Mouse (Mus musculus) heart, adult 2 months (tissue): Measurements from ENCODE around the gene Ddx4.
A peak's percentile ranks its signal among the peaks of the same experiment; 100 is the strongest.

Source experiments
- CTCF ChIP-seq: fragments of 200-600 bp; IDR thresholded peaks from 2 replicates; pipeline ENCODE4 v1.8.1; 2022; ENCODE audit warnings: antibody characterized with exemption, mild to moderate bottlenecking, moderate library complexity
- EP300 ChIP-seq: fragments of 200-500 bp; IDR thresholded peaks from 2 replicates; pipeline ENCODE4 v1.6.1; 2011; ENCODE audit warnings: low read depth, low read length, control low read depth; ENCODE audit not compliant: insufficient read depth
- POLR2A ChIP-seq: fragments of 200-500 bp; IDR thresholded peaks from 2 replicates; pipeline ENCODE4 v1.6.1; 2011; ENCODE audit warnings: mild to moderate bottlenecking, low read depth, low read length, control low read depth; ENCODE audit not compliant: insufficient read depth

GRCm38 (mm10) chr13:112701256-112701655 is 49.0 kb upstream of the Ddx4 start:
- TF ChIP-seq EP300 = 0 out of 2 replicates have a peak, but pooled peaks have one; percentile 31
- no peak for TF ChIP-seq CTCF
- no peak for TF ChIP-seq POLR2A
